13 mouse cellular contexts compared by ENCODE assay signal in genomic region chr9:119563617-119564016, GRCm38 (mm10). TPM values are rescaled to one million over a fixed set of nuclear protein-coding genes. Genes with fewer than 3 reads are reported as not detected.
DNase-seq lines count a peak whose midpoint lies in the region; ATAC-seq lines count a peak whose summit lies in the region.
"Had no signal": no experiment of that assay in that cellular context is flagged by ENCODE, and none has a peak within 500 bp of the region (broad histone marks: within the 10 kb centered on the region; RNA-seq: fewer than 3 reads in every experiment).

No protein-coding gene starts in this region.

- ATAC-seq in intestine, embryonic 15.5 days, result no peak
- ATAC-seq: intestine, embryonic 16.5 days; liver, postnatal 0 days had no signal

- H3K9ac ChIP-seq in intestine, embryonic 15.5 days, result no peak overlapping the region
- H3K9ac ChIP-seq: limb, embryonic 13.5 days; liver, postnatal 0 days had no signal

- WGBS in intestine, embryonic 15.5 days, result 66% methylated on average over 6 of the region's 6 CpGs

- H3K4me3 ChIP-seq in intestine, embryonic 15.5 days (replicated peaks), result no peak overlapping the region
- H3K4me3 ChIP-seq: limb, embryonic 13.5 days had no signal

- DNase-seq in adrenal gland, postnatal 14 days, result peak; percentile 23
- DNase-seq in adrenal gland, adult (ENCODE audit: inconsistent age in 2 of 2, low spot score in 1 of 2), result no peak
- peak; percentile 4 for DNase-seq in 416B (ENCODE audit: low read depth)
- DNase-seq in cerebellum, postnatal 10 days, result peak; percentile 85 to 87
- DNase-seq in heart, adult 9 months (ENCODE audit: low spot score in 2 of 2), result peak; percentile 61 to 72
- DNase-seq in thymus, postnatal 14 days, result no peak
- DNase-seq in urinary bladder, adult 2 months (ENCODE audit: low spot score), result no peak
- DNase-seq: kidney, postnatal 4 days; liver, postnatal 0 days had no signal

- H3K36me3 ChIP-seq in intestine, embryonic 15.5 days, result no peaks in the 10 kb centered on the region
- H3K36me3 ChIP-seq: limb, embryonic 13.5 days had no signal

- H3K27me3 ChIP-seq in intestine, embryonic 15.5 days (replicated peaks), result no peaks in the 10 kb centered on the region

- 0 out of 2 replicates have a peak, but pooled peaks cover 3% of the 10 kb centered on the region for H3K4me1 ChIP-seq in intestine, embryonic 15.5 days (replicated peaks)

- no peak overlapping the region for H3K27ac ChIP-seq in intestine, embryonic 15.5 days
- H3K27ac ChIP-seq: limb, embryonic 13.5 days had no signal

- H3K4me2 ChIP-seq in intestine, embryonic 15.5 days (replicated peaks), result no peak overlapping the region
- H3K4me2 ChIP-seq: limb, embryonic 13.5 days had no signal

- no peaks in the 10 kb centered on the region for H3K9me3 ChIP-seq in intestine, embryonic 15.5 days
- H3K9me3 ChIP-seq: limb, embryonic 13.5 days had no signal

RNA-seq across cellular contexts. Expression of gene Scn5a, which starts 15.2 kb away (rescaled TPM):
- 0.22 and 0.56 TPM in 2 replicates for total RNA-seq in adrenal gland, postnatal 14 days (2021)
- polyA plus RNA-seq in intestine, embryonic 15.5 days (2015; fragmentation: Nextera tagmentation; extraction: Ambion mirVana), result 0.45 TPM in 2 replicates
- polyA plus RNA-seq in urinary bladder, adult 2 months (2012; rRNA removed), result 0.23 and 0.38 TPM in 2 replicates
- total RNA-seq: hematopoietic stem cell, adult 5-6 weeks had no signal

Comparison
In these comparisons a context has a peak if more than half of its experiments do, and no peak if none do; other contexts are left out.
1. DNase-seq: peak in adrenal gland, postnatal 14 days (single experiment), 416B (single experiment), cerebellum, postnatal 10 days (2 of 2) and heart, adult 9 months (2 of 2); none in adrenal gland, adult (0 of 2), thymus, postnatal 14 days (single experiment) and urinary bladder, adult 2 months (single experiment).